Mouse (Mus musculus) lung, embryonic 14.5 days (tissue): ENCODE results near the gene Spata18. TPM values are rescaled to one million over a fixed set of nuclear protein-coding genes. Genes with fewer than 3 reads are reported as not detected.
A peak's percentile ranks its signal among the peaks of the same experiment; 100 is the strongest.

Experiments used
- ATAC-seq: fragments of 200-750 bp; cut with Nextera tagmentation; 2 replicates; pipeline ENCODE4 v1.8.0; 2017; ENCODE audit warnings: mild to moderate bottlenecking, moderate TSS enrichment, moderate library complexity; ENCODE audit not compliant: insufficient read depth
- DNase-seq: peaks from one replicate; pipeline ENCODE4 v3.0.0-alpha.2; 2015
- H3K27ac ChIP-seq: fragments of 300-500 bp; sonication (generic); 2 replicates; pipeline ENCODE4 v1.5.1; 2014; ENCODE audit warnings: low read depth, mild to moderate bottlenecking, moderate library complexity
- H3K27me3 ChIP-seq: fragments of 300-500 bp; sonication (generic); 2 replicates; pipeline ENCODE4 v1.6.1; 2014; ENCODE audit warnings: low read length, control low read depth; ENCODE audit not compliant: insufficient read depth
- H3K36me3 ChIP-seq: fragments of 300-500 bp; sonication (generic); 2 replicates; pipeline ENCODE4 v1.6.1; 2014; ENCODE audit warnings: control low read depth; ENCODE audit not compliant: insufficient read depth
- H3K4me1 ChIP-seq: fragments of 300-500 bp; sonication (generic); 2 replicates; pipeline ENCODE4 v1.6.1; 2014; ENCODE audit warnings: antibody characterized with exemption, control low read depth; ENCODE audit not compliant: insufficient read depth
- H3K4me2 ChIP-seq: fragments of 300-500 bp; sonication (generic); 2 replicates; pipeline ENCODE4 v1.6.1; 2014; ENCODE audit warnings: mild to moderate bottlenecking
- H3K4me3 ChIP-seq: fragments of 300-500 bp; sonication (generic); 2 replicates; pipeline ENCODE4 v1.5.1; 2014; ENCODE audit warnings: low read depth, low read length
- H3K9ac ChIP-seq: fragments of 300-500 bp; sonication (generic); 2 replicates; pipeline ENCODE4 v1.6.1; 2014
- H3K9me3 ChIP-seq: fragments of 300-500 bp; sonication (generic); 2 replicates; pipeline ENCODE4 v1.6.1; 2016; ENCODE audit warnings: low read depth, low read length, control low read depth
- CTCF ChIP-seq: IDR thresholded peaks from 2 replicates; pipeline ENCODE4 v1.5.1; 2016; ENCODE audit warnings: antibody characterized with exemption, low read depth
- WGBS: fragments of 180-500 bp; shearing (Covaris S2); extraction: QIAGEN DNeasy Blood & Tissue Kit; methylation state at CpG from one replicate; pipeline ENCODE4 v1.1.7; 2014; 5-methylcytosine and 5-hydroxymethylcytosine counted together
- polyA plus RNA-seq: library from polyadenylated mRNA; unstranded; fragments of >200 nt; fragmentation: Nextera tagmentation; extraction: Ambion mirVana; gene quantifications from 2 replicates; pipeline ENCODE4 v1.2.1, GENCODE M21; 2014

The Spata18 gene
- polyA plus RNA-seq, 1 experiment from 2014 or later: 0.86 TPM

DNA sequence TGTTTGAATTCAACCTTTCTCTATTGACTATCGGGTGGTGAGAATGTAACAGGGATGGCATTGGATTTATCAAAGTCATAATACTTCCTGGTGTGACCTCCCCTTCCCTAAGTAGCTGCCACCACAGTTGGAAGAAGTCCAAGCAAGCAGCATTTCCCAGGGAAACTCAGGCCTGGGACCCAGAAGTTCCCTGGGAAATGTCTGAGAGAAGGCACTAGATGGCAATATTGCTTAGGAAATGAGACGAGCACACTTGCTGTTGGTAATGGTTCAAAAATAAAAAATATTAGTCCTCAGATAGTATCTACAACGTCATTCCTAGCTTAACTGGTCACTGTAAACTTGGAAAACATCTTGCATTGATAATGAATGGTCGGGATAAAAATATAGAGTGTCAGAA, 35.0 kb downstream of the Spata18 start:
- ATAC-seq (no peak), DNase-seq (peak; percentile 87)
- Histone ChIP-seq H3K4me2 (no peak overlapping the region), H3K9ac (no peak overlapping the region), H3K27ac (no peak overlapping the region), H3K9me3 (no peaks in the 10 kb centered on the region), H3K27me3 (no peaks in the 10 kb centered on the region), H3K4me3 (no peak overlapping the region), H3K36me3 (no peaks in the 10 kb centered on the region), H3K4me1 (peaks cover 4% of the 10 kb centered on the region; the same call in 1 of the 2 replicates)
- 5% methylated on average over 4 of the region's 4 CpGs for WGBS
- peak; percentile 71 for TF ChIP-seq CTCF

GRCm38 (mm10) chr5:73688576-73688975, 37.4 kb downstream of the Spata18 start:
- Histone ChIP-seq H3K9me3 (no peaks in the 10 kb centered on the region), H3K4me3 (no peak overlapping the region), H3K27ac (no peak overlapping the region), H3K4me1 (peaks cover 4% of the 10 kb centered on the region; the same call in 1 of the 2 replicates), H3K4me2 (no peak overlapping the region), H3K27me3 (no peaks in the 10 kb centered on the region), H3K9ac (no peak overlapping the region), H3K36me3 (no peaks in the 10 kb centered on the region)
- ATAC-seq (no peak), DNase-seq (no peak)
- no peak for TF ChIP-seq CTCF
- WGBS: 59% methylated on average over 1 of the region's 1 CpGs

DNA sequence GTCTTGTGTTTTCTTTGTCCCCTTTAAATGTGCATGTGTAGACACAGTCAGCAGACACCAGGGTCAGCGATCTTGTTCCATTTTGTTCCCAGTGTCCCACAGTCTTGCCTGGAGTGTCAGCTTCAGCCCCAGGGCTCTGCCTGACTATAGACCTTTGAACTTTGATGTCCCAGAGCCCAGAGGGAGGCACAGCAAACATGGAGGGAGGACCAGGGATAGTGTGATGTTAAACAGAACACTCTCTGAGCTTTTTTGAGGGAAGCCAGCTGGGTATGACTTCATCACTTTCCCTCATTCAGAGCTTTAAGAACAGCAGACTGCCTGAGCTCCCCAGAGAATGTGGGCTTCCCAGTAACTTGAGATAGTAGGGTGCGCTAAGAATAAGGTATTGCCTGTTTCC, 39.0 kb downstream of the Spata18 start:
- Histone ChIP-seq H3K9ac (no peak overlapping the region), H3K27ac (no peak overlapping the region), H3K4me1 (peaks cover 4% of the 10 kb centered on the region; the same call in 1 of the 2 replicates), H3K36me3 (no peaks in the 10 kb centered on the region), H3K9me3 (no peaks in the 10 kb centered on the region), H3K4me3 (no peak overlapping the region), H3K4me2 (no peak overlapping the region), H3K27me3 (no peaks in the 10 kb centered on the region)
- DNase-seq (peak; percentile 36), ATAC-seq (no peak)
- no peak for TF ChIP-seq CTCF
- 50% methylated on average over 2 of the region's 2 CpGs for WGBS

GRCm38 (mm10) chr5:73691723-73692520, 40.7 kb downstream of the Spata18 start:
- Histone ChIP-seq H3K27me3 (no peaks in the 10 kb centered on the region), H3K9me3 (no peaks in the 10 kb centered on the region), H3K4me1 (peaks cover 4% of the 10 kb centered on the region; the same call in 1 of the 2 replicates), H3K36me3 (no peaks in the 10 kb centered on the region), H3K4me3 (no peak overlapping the region), H3K27ac (no peak overlapping the region), H3K9ac (no peak overlapping the region), H3K4me2 (no peak overlapping the region)
- ATAC-seq (no peak), DNase-seq (no peak)
- 47% methylated on average over 15 of the region's 15 CpGs for WGBS
- TF ChIP-seq CTCF: no peak

GRCm38 (mm10) chr5:73693778-73694177, 42.6 kb downstream of the Spata18 start:
- no peak overlapping the region for H3K4me3 ChIP-seq
- peaks cover 4% of the 10 kb centered on the region; the same call in 1 of the 2 replicates for H3K4me1 ChIP-seq
- WGBS: 68% methylated on average over 1 of the region's 1 CpGs
- no peaks in the 10 kb centered on the region for H3K9me3 ChIP-seq
- H3K27me3 ChIP-seq: no peaks in the 10 kb centered on the region
- no peak overlapping the region for H3K27ac ChIP-seq
- H3K36me3 ChIP-seq: no peaks in the 10 kb centered on the region
- no peak for TF ChIP-seq CTCF
- H3K4me2 ChIP-seq: no peak overlapping the region
- H3K9ac ChIP-seq: no peak overlapping the region
- no peak for ATAC-seq
- peak; percentile 57 for DNase-seq

DNA sequence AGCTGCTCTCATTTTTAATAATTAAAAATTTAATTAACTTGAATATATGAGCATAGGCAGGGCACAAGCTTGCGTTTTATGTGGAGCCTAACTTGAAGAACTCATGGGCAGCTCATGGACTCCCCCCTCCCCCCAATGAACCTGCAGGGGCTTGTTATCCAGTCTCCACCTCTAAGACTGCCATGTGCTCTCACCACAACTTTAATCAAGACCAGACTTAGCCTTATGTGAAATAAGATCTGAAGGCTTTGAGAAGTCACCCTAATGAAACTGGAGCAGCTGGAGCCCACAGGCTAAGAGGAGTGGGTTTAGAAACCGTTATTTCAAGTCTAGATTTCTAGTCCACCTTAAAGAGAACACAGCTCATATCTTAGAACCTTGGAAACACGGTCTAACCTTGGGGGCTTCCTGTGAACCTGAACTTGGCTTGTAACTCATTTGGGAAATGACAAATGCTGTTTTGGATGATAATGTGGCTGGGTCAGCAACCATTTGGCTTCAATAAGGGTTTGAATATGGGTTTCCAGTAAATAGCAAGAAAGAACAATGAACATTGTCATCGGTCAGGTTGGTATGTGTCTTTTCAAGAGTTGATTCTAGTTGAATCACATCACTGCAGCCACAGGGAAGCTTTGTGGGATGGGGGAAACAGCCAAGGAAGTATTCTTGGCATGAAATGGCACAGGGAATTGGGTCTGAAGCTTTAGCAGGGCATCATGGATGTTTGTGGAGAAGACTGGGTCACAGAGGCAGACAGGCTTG, 43.3 kb downstream of the Spata18 start:
- no peak for ATAC-seq
- Histone ChIP-seq H3K36me3 (no peaks in the 10 kb centered on the region), H3K9ac (no peak overlapping the region), H3K9me3 (no peaks in the 10 kb centered on the region), H3K4me1 (peaks cover 4% of the 10 kb centered on the region; the same call in 1 of the 2 replicates), H3K27me3 (no peaks in the 10 kb centered on the region), H3K4me3 (no peak overlapping the region), H3K27ac (no peak overlapping the region), H3K4me2 (no peak overlapping the region)
- no peak for TF ChIP-seq CTCF
- no peak for DNase-seq
- WGBS: 72% methylated on average over 4 of the region's 4 CpGs

DNA sequence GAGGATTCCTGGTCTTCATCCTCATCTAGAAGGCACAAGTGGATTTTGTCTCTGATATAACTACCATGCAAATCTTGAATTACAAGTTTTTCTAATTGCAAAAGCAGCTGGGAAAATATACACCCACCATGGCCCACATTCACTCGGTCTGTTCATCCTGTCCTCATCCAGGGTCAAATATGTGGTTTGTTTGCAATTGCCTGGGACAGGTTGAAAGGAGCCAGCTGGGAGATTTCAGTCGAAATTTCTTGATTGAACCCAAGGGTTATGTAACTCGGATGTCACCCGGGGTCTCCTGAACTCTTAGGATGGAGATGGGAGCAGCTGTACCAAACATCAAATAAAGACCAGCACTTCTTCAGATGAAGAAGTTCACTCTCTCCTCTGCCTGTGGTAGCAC, 46.5 kb downstream of the Spata18 start:
- Histone ChIP-seq H3K27me3 (no peaks in the 10 kb centered on the region), H3K4me3 (no peak overlapping the region), H3K36me3 (no peaks in the 10 kb centered on the region), H3K9me3 (no peaks in the 10 kb centered on the region), H3K4me2 (no peak overlapping the region), H3K4me1 (peaks cover 7% of the 10 kb centered on the region; the same call in 1 of the 2 replicates), H3K9ac (no peak overlapping the region), H3K27ac (no peak overlapping the region)
- WGBS: 28% methylated on average over 4 of the region's 4 CpGs
- TF ChIP-seq CTCF: no peak
- DNase-seq (no peak), ATAC-seq (no peak)
